Mouse (Mus musculus) natural killer cell, adult 2 months (primary cell): ENCODE data around the gene Otud7a.

Experiments used
- DNase-seq, 2 experiments: peaks; one replicate each; pipeline ENCODE4 v3.0.0; 2022; ENCODE audit warnings: low spot score in 2 of 2

The Otud7a gene

GRCm38 (mm10) chr7:63774291-63774690, 329.7 kb downstream of the Otud7a start:
- DNase-seq, result no peak

DNA sequence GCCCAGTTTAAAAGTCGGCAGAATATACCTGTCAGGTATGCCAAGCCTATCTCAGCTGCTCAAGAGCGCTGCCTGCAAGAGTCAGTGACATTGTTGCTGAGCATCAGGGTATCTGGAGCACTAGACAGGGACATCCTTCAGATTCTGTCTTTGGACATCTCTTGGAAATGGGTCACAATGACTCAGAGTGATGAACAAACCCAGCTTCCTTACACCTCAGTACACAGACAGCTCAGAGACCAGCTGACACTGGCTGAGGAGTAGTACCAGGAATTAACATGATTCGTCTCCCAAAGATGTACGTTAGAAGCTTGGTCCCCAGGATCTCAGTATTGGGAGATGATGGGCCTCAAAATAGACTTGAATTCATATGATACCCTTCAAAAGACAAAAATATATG, 332.8 kb downstream of the Otud7a start:
- no peak for DNase-seq

DNA sequence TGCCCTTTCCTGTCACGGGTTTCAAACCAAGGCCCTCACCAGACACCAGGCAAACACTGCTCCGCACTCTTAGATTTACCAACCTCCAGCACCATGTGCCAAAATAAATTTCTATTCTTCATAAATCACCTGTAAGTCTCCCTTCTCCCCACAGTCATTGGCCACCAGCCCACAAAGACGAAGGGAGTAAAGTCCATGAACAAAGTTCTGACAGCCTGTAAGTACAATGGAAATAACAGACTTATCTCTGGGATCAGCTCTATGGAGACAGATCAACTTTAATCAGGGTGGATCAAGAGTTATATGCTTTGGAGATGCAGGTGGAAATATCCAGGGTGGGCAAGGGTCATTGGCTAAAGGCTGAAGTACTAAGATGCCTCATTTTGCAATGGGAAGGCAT, 336.3 kb downstream of the Otud7a start:
- no peak for DNase-seq

DNA sequence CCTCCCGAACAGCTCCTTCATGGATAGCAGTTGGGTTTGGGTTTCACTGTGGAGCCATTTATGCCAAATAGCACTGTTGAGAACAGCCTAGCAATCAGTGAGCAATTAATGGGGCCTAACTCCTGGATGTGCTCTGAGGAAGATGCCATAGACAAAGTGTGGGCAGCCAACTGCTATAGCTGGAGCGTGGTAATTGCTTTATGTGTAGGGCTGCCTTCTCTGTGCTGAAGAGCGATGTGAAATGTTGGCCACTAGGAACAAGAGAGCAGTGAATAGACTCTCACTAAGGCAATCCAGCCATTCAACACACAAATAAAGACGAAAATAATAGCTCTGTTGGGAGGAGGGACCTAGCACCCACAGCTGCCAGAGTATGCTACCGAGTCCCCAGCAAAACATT, 345.2 kb downstream of the Otud7a start:
- DNase-seq, result no peak

GRCm38 (mm10) chr7:63796001-63796632, 351.6 kb downstream of the Otud7a start:
- DNase-seq, result no peak

DNA sequence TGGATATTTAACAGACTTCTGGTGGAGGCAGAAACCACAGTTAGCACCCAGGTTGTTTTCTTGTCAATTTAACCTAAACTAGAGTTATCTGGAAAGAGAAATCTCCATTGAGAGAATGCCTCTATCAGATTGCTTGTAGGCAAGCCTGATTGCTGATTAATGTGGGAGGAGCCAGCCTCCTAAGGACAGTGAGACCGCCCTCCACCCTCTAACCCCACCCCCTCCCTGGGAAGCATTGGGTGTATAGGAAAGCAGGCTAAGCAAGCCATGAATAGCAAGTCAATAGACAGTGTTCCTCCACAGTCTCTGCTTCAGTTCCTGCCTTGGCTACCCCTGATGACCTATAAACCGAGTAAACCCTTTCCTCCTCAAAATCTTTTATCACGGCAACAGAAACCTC, 353.9 kb downstream of the Otud7a start:
- DNase-seq, result no peak

DNA sequence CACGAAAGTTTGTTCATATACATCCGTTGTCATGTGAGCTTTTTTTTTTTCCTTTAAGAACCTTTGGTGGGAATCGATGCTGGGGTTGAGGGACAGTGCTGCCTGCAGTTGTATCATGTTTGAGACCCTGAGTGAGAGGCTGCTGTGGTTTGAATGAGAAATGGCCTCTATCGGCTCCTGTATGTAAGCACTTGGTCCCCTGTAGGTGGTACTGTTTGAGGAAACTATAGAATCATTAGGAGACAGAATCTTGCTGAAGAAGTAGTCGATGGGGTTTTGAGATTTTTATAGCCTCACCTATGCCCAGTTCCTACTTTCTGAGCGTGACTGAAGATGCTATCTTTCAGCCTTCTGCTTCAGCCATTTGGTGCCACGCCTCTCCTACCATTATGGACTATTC, 354.8 kb downstream of the Otud7a start:
- no peak for DNase-seq

DNA sequence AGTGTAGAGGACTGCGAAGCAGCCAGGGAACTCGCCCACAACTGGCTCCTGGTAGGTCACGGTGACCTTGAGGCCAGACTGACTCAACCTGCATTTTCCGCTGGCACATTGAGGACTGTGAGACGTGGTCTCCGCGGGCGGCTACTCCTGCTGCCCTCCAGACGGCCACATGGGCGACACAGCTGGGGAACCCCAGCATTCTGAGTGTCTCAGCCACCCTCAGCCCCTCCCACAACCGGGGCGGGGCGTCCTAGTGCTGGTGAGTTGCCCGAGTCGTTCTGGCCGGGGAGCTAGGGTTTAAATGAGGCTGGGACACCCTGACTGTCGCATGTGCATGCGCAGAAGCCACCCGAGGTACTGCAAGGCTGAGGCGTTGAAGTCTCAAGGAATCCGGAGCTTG, 358.2 kb downstream of the Otud7a start:
- peak; percentile 79 to 84 for DNase-seq
